Mouse (Mus musculus) myocyte (in vitro differentiated cells): ENCODE measurements around the gene Dhx57.

Experiments
- CEBPB ChIP-seq: IDR thresholded peaks from 2 replicates; pipeline ENCODE4 v1.6.1; 2011; ENCODE audit warnings: mild to moderate bottlenecking, moderate library complexity; ENCODE audit not compliant: poor library complexity, insufficient read depth, severe bottlenecking
- MAX ChIP-seq: IDR thresholded peaks from one replicate; pipeline ENCODE4 v1.6.1; 2011; ENCODE audit warnings: low read depth, mild to moderate bottlenecking, control low read depth
- MYOD1 ChIP-seq, 3 experiments: IDR thresholded peaks; one replicate each; pipeline ENCODE4 v1.6.1; 2011; ENCODE audit warnings: control low read depth in 2 of 3, low read depth in 2 of 3, mild to moderate bottlenecking in 2 of 3, moderate library complexity in 1 of 3; ENCODE audit not compliant: insufficient read length in 2 of 3, control insufficient read depth in 1 of 3
- MYOG ChIP-seq, 3 experiments: IDR thresholded peaks; one replicate each; pipeline ENCODE4 v1.6.1; 2011; ENCODE audit warnings: control low read depth in 2 of 3, low read depth in 2 of 3, mild to moderate bottlenecking in 2 of 3; ENCODE audit not compliant: insufficient read length in 2 of 3, control insufficient read depth in 1 of 3, insufficient read depth in 1 of 3
- SRF ChIP-seq: IDR thresholded peaks from one replicate; pipeline ENCODE4 v1.6.1; 2011; ENCODE audit warnings: low read depth; ENCODE audit not compliant: control insufficient read depth, insufficient read length
- TCF12 ChIP-seq: IDR thresholded peaks from one replicate; pipeline ENCODE4 v1.6.1; 2011; ENCODE audit warnings: mild to moderate bottlenecking, control low read depth; ENCODE audit not compliant: poor library complexity, insufficient read depth, severe bottlenecking
- USF1 ChIP-seq: IDR thresholded peaks from one replicate; pipeline ENCODE4 v1.6.1; 2011; ENCODE audit warnings: low read depth, mild to moderate bottlenecking, control low read depth, moderate library complexity

GRCm38 (mm10) chr17:80279340-80280070, 10.8 kb downstream of the Dhx57 start:
- TF ChIP-seq MYOD1 (IDR thresholded peaks at IDR 0.05; ENCODE audit: control insufficient read depth in 1 of 3, insufficient read length in 2 of 3, low read depth in 2 of 3) (no peak), CEBPB (no peak), USF1 (no peak), TCF12 (no peak), MAX (no peak), MYOG (IDR thresholded peaks at IDR 0.05; ENCODE audit: control insufficient read depth in 1 of 3, insufficient read depth in 1 of 3, insufficient read length in 2 of 3, low read depth in 2 of 3) (no peak), SRF (no peak)
